Mouse (Mus musculus): Measurements from ENCODE around the gene Tbc1d30.
A peak's percentile ranks its signal among the peaks of the same experiment; 100 is the strongest.

DNA sequence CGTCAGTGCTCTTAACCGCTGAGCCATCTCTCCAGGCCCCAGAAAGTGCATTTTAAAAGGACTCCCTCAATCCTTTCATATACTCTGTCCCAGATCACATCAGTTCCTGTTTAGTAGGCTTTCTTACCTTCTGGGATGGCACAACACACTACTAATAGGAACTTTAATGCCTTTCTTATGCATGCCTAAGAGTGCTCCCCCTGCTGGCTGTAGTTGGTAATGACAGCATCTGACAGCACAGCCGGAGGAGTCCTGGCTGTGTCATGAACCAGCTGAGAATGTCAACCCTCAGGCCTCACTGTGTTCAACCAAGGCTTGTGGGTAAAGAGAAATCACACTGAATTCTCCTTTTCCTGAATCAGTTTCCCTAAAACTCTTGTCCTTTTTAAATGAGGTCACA, 16.5 kb downstream of the Tbc1d30 start:
- TF ChIP-seq CTCF (IDR thresholded peaks at IDR 0.05; ENCODE audit: control insufficient read depth, insufficient read depth, insufficient replicate concordance, low read depth, low read length) (peak; percentile 90; the same call in 1 of the 2 replicates), POLR2A (IDR thresholded peaks at IDR 0.05; ENCODE audit: control insufficient read depth, low read depth, low read length) (no peak)
